Mouse (Mus musculus) lung, adult 2 months (tissue): ENCODE measurements around the gene Slc34a1. TPM values are rescaled to one million over a fixed set of nuclear protein-coding genes. Genes with fewer than 3 reads are reported as not detected.

ENCODE experiments used
- DNase-seq: peaks from one replicate; pipeline ENCODE4 v3.0.0; 2022
- H3K4me1 ChIP-seq: fragments of 200-500 bp; 2 replicates; pipeline ENCODE4 v1.6.1; 2011; ENCODE audit warnings: low read length; ENCODE audit not compliant: control insufficient read depth, insufficient read depth
- H3K4me3 ChIP-seq: fragments of 200-500 bp; replicated peaks from 2 replicates; pipeline ENCODE3; 2011; ENCODE audit warnings: low read depth, mild to moderate bottlenecking, control low read depth, low read length; ENCODE audit errors: extremely low read depth
- CTCF ChIP-seq: fragments of 200-500 bp; IDR thresholded peaks from 2 replicates; pipeline ENCODE4 v1.5.1; 2011; ENCODE audit warnings: mild to moderate bottlenecking, low read length, control low read depth; ENCODE audit not compliant: insufficient read depth
- POLR2A ChIP-seq: fragments of 200-500 bp; IDR thresholded peaks from 2 replicates; pipeline ENCODE4 v1.6.1; 2011; ENCODE audit warnings: low read depth, mild to moderate bottlenecking, control low read depth, low read length, borderline replicate concordance; ENCODE audit errors: extremely low read depth
- WGBS: fragments of 180-500 bp; shearing (Covaris S2); methylation state at CpG from one replicate; pipeline ENCODE4 v1.1.7; 2018; 5-methylcytosine and 5-hydroxymethylcytosine counted together
- polyA plus RNA-seq: library from polyadenylated mRNA; depleted of rRNA; stranded (reverse); fragments of >200 nt; gene quantifications from 2 replicates; pipeline ENCODE4 v1.2.3, GENCODE M21; 2012

Gene Slc34a1
- polyA plus RNA-seq, 1 experiment, result 0.28 TPM

GRCm38 (mm10) chr13:55413333-55413732 lies 15.3 kb downstream of the Slc34a1 start:
- Histone ChIP-seq H3K4me3 (no peak overlapping the region), H3K4me1 (peaks cover 2% of the 10 kb centered on the region; the same call in 1 of the 2 replicates)
- no peak for TF ChIP-seq CTCF
- TF ChIP-seq POLR2A, result no peak
- DNase-seq, result no peak
- 63% methylated on average over 12 of the region's 12 CpGs for WGBS

- TF ChIP-seq CTCF (no peak), POLR2A (no peak)
- DNase-seq, result no peak
- WGBS, result 20% methylated on average over 41 of the region's 41 CpGs
- peaks cover 2% of the 10 kb centered on the region; the same call in 1 of the 2 replicates for H3K4me1 ChIP-seq
- H3K4me3 ChIP-seq, result no peak within 1 kb of the TSS
Measured at GRCm38 (mm10) chr13:55414743-55415380, 16.9 kb downstream of the Slc34a1 start, which contains the start of gene Pfn3. Pfn3 (minus strand) TSS chr13:55415232.

DNA sequence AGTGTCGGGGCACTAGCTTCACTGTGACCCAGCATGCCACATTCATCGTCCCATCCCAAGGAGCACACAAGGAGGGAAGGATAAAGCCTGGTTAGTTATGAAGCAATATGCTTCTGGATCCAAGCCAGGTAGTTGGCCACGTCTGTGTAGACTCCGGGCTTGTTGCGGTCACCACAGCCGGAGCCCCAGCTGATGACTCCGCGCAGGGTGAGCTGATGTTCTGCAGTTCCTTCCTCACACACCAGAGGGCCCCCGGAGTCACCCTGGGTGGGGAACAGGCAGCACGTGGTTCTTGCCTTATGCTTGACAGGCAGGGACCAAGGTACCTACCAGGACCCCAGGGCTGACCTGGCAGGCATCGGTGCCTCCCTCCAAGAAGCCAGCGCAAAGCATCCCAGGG lies 20.0 kb downstream of the Slc34a1 start:
- DNase-seq, result peak; percentile 90
- H3K4me3 ChIP-seq, result no peak overlapping the region
- WGBS, result 8% methylated on average over 12 of the region's 12 CpGs
- TF ChIP-seq CTCF (peak; percentile 82), POLR2A (no peak)
- peaks cover 6% of the 10 kb centered on the region; the same call in 1 of the 2 replicates for H3K4me1 ChIP-seq

GRCm38 (mm10) chr13:55419142-55419541 lies 21.2 kb downstream of the Slc34a1 start:
- Histone ChIP-seq H3K4me1 (peaks cover 6% of the 10 kb centered on the region; the same call in 1 of the 2 replicates), H3K4me3 (no peak overlapping the region)
- 70% methylated on average over 5 of the region's 5 CpGs for WGBS
- TF ChIP-seq POLR2A (no peak), CTCF (no peak)
- no peak for DNase-seq

- no peak for DNase-seq
- no peak for TF ChIP-seq CTCF
- Histone ChIP-seq H3K4me3 (no peak overlapping the region), H3K4me1 (peaks cover 6% of the 10 kb centered on the region; the same call in 1 of the 2 replicates)
- WGBS, result 25% methylated on average over 51 of the region's 51 CpGs
Measured at GRCm38 (mm10) chr13:55420018-55420932, 22.3 kb downstream of the Slc34a1 start.

DNA sequence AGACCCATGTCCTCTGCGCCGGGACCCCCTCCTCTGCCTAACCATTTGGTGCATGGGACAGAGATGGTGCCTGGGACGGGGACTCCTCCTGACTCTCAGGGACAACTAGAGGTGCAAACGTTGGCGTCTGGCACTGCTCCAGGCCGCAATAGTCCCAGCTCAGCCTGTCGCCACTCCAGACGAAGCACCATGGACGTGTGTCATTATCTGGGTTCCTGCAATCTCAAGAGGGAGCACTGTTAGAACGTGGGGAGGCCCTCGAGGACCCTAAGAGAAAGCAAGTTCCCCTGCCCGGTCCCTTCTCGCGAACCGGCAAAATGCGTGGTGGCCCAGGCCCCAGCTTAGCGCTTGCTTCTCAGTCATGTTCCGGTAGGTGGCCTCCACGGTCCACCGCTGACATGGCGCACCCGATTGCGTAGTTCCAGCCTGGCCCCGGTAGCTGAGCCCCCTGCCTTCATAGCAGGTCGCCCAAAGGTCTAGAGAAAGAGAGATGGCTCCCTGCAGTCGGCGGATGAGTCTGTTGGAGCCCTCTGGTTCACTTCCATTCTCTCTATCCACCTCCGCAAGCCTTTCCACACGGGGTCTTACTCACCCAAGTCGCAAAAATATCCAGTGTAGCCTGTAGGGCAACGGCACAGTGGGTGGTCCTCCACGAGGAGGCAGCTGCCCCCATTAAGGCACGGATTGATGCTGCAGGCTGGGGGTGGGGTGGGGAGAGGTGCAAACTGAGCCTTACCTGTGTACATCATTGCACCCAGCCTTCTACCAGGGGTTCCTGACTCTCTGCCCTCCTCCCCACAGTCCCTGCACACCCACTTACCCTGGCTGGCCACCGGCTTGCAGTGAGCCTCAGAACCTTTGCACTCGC lies 23.2 kb downstream of the Slc34a1 start:
- TF ChIP-seq CTCF, result peak; percentile 80
- TF ChIP-seq POLR2A, result no peak
- peak overlapping the region; percentile 11 for H3K4me3 ChIP-seq
- H3K4me1 ChIP-seq, result peaks cover 6% of the 10 kb centered on the region; the same call in 1 of the 2 replicates
- WGBS, result 9% methylated on average over 35 of the region's 35 CpGs
- peak; percentile 60 for DNase-seq

DNA sequence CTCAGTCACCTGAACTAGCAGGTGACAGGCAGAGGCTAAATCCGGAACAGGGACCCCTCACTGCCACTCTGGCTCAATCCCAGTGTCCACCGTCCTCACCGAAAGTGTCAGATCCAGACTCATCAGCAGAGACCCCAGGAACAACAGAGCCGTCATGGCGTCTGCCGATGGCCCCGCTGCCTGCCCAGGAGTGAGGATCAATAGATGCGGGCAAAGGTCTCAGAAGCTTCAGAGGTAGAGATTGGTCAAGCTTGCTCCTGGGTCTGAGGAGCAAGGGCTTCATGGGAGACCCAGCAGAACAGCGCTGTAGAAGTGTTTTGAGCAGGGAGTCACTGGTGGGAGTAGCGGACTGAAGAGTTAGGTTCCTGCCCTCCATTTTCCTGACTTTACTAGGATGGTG lies 28.6 kb downstream of the Slc34a1 start, which contains the start of gene F12:
Gene F12, minus strand, starts transcription at position 181 of the 400 bp plus-strand sequence.
- 88% methylated on average over 10 of the region's 10 CpGs for WGBS
- no peak for TF ChIP-seq POLR2A
- TF ChIP-seq CTCF, result no peak
- no peak within 1 kb of the TSS for H3K4me3 ChIP-seq
- peaks cover 7% of the 10 kb centered on the region for H3K4me1 ChIP-seq
- DNase-seq, result no peak

DNA sequence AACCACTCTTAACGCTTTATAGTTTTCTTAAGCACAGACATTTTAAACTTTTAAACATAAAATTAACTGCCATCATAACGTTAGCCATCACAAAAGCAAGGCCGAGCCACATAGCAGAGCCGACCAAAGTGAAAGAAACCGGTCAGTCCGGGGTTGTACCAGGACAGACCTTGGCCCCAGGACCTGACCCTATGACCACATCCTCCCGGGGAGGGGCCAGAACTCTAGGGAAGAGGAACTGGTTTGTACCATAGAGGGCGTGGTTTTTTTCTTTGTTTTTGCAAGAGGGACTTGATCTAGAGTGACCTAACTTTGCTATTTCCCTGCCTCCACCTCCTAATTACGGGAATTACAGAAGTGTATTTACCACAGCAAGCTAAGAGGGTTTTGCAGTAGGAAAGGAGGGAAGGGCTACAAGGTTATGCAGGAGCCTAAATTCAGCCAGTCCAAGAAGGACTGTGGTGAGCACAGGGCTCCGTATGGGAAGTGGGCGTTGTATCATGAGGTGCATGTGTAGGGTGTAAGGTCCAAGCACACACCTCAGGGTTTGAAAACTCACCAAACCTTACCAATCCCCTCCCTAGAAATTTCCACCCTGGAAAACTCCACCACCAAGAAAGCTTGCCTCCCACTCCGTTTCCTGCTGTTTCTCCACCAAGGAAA lies 31.4 kb downstream of the Slc34a1 start:
- Histone ChIP-seq H3K4me3 (peak overlapping the region; percentile 18), H3K4me1 (peaks cover 7% of the 10 kb centered on the region)
- TF ChIP-seq POLR2A, result 0 out of 2 replicates have a peak, but pooled peaks have one; percentile 19
- TF ChIP-seq CTCF, result no peak
- WGBS, result 41% methylated on average over 12 of the region's 12 CpGs
- DNase-seq, result peak; percentile 62

GRCm38 (mm10) chr13:55430566-55430965 lies 32.6 kb downstream of the Slc34a1 start:
- peaks cover 7% of the 10 kb centered on the region for H3K4me1 ChIP-seq
- DNase-seq, result no peak
- 64% methylated on average over 2 of the region's 2 CpGs for WGBS
- H3K4me3 ChIP-seq, result no peak overlapping the region
- TF ChIP-seq CTCF, result no peak
- no peak for TF ChIP-seq POLR2A
